Mouse (Mus musculus) gastrocnemius, adult 18-20 months (tissue): ENCODE results near the gene Babam2. TPM values are rescaled to one million over a fixed set of nuclear protein-coding genes. Genes with fewer than 3 reads are reported as not detected.
"Not testable (repeated sequence)": the region's sequence is repeated elsewhere in the genome, so short reads cannot be mapped to it uniquely, and the experiment has no call there.

Experiments
- DNase-seq: peaks from one replicate; pipeline ENCODE4 v3.0.0; 2021; ENCODE audit warnings: low spot score
- total RNA-seq, 2 experiments: library from RNA; stranded (reverse); gene quantifications; 2 replicates each; pipeline ENCODE4 v1.2.3; 2021

The Babam2 gene
- total RNA-seq, 2 experiments from 2014 or later, result 33.3 to 33.8 TPM

GRCm38 (mm10) chr5:31774976-31775375, 77.5 kb downstream of the Babam2 start:
- DNase-seq, result no peak

DNA sequence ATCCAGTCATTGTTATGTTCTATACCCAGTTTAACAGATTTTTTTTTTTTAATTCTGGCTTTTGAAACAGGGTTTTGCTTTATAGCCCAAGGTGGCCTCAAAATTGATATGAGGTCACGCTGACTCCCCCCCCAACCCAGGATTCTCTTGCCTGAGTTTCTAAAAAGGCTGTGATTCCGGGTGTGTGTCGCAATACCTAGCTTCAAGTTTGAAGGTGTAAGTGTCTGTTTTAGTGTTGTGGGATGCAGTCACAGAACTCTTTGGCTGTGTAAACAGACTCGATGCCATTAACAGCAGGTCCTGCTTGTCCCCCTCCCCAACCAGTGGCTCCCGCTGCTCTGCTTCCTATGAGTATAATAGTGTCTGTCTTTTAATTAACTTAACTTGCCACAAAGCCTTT, 84.1 kb downstream of the Babam2 start:
- no peak for DNase-seq

GRCm38 (mm10) chr5:31787201-31787600, 89.7 kb downstream of the Babam2 start:
- no peak for DNase-seq

GRCm38 (mm10) chr5:31787622-31788021, 90.1 kb downstream of the Babam2 start:
- no peak for DNase-seq

DNA sequence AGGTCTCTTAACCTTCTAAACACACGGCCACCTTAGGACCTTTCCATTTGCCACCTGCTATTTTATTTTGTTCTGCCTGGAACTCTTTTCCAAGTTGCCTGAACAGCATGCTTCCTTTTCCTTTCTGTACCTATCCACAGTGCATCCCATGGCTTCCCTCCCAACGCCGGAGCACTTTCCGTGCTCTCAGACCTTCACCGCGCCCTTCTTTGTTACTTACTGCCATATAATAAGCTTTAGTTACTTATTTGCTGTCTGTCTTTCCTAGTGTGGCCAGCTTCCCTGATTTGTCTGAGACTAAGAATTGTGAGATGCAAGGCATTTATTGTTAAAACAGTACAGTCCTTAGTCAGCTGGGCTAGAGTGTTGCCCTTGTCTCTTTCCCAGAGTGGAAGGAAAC, 94.9 kb downstream of the Babam2 start:
- DNase-seq, result no peak

DNA sequence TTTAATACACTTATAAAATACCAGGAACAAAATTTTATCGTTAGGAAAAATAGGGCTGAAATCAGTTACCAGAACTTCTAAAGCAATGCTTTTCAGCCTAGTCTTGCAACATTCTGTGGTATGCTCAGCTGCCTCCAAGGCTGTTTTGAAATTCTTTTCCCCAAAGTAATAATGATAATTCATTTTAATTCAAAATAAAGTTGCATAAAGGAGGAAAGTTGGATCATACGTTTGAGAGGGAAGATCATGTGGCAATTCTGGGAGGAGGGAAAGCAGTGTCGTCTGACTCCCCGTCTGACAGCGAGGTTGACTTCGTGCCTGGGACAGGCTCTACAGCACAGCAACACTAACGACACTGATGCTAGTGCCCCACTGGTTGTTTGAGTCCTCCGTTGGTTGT, 95.4 kb downstream of the Babam2 start:
- DNase-seq, result peak; percentile 43

GRCm38 (mm10) chr5:31795414-31795813, 97.9 kb downstream of the Babam2 start:
- no peak for DNase-seq

- DNase-seq, result no peak
These were observed 99.5 kb downstream of the Babam2 start for GRCm38 (mm10) chr5:31796979-31797378.

GRCm38 (mm10) chr5:31804211-31804610, 106.7 kb downstream of the Babam2 start:
- not testable (repeated sequence) for DNase-seq

DNA sequence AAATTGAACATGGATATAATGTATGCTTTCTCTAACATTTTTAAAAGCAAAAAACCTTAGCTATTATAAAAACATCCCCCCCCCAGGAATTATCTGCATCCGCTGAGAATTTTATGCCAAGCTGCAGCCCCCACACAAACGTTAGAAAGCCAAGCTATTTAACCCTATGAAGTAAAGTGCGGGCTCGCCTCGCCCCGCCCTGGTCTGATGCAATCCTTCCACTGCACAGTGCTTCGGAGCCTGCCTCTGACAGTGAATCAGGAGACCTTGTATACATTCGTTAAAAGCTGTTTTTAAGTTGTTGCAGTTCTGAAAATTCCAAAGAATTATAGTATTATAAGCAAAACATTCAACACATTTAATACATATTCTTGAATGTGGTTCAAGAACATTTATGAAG, 107.3 kb downstream of the Babam2 start:
- DNase-seq, result no peak

- DNase-seq, result no peak
These were observed 109.8 kb downstream of the Babam2 start for GRCm38 (mm10) chr5:31807312-31807711.

- DNase-seq, result peak; percentile 44
These were observed 110.8 kb downstream of the Babam2 start for GRCm38 (mm10) chr5:31808271-31808670.

- DNase-seq, result no peak
These were observed 113.5 kb downstream of the Babam2 start for GRCm38 (mm10) chr5:31810796-31811662.

DNA sequence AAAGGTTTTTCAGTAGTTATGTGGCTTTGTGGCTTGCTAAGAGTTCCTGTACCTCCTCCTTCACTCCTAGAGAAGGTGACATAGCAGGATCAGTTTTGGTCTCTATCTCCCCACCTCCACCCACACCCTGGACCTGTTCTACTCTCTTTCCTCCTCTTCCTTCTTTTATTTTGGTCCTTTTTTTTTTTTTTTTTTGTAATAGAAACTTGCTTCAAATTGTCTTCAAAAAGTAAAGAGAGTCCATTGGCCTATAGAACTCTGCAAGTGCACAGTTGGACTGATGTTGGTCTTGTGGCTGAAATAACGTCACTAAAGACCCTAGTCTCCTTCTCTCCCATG, 114.1 kb downstream of the Babam2 start:
- no peak for DNase-seq

DNA sequence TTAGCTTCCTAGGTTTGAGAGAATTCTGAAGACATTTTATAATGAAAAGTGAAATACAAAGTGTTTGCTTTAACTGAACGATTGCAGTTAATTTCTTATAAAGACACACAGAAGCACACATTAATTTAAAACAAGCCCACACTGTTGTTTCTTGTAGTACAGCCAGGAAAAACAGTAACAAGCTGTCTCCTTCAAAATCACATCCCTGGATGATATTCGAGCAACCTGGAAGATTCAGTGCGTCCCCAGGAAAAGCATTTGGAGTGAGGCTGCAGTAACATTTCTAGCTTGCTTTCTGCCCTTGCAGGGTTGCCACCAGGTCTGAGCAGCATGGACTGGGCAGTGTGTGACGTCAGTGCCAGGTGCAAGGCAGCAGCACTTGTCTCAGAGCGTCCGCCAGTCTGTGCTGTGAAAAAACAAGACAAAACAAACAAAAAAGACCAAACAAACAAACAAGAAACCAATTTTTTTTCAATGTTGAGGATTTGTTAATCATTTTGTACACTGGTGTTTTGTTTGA, 115.7 kb downstream of the Babam2 start:
- DNase-seq, result peak; percentile 10

- no peak for DNase-seq
These were observed 116.6 kb downstream of the Babam2 start for GRCm38 (mm10) chr5:31814068-31814467.

- no peak for DNase-seq
These were observed 117.6 kb downstream of the Babam2 start for GRCm38 (mm10) chr5:31815129-31815528.

DNA sequence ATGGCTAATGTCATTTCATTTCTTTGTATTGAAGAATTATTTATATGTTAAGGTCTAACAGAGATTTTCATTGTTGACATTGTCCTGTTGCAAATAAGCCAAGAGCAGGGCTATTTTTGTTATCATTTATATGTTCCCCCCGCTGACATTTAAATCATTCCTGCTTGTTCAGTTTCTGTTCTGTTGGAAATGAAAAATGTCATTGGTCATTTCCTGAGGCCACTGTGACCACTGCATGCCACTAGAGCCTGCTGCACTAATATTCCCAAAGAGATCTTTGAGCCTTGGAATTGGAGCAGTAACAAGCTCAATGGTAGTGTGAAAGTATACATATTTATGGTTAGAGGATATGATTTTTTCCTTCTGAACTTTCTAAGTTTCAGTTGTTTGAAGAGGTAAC, 118.6 kb downstream of the Babam2 start:
- no peak for DNase-seq

DNA sequence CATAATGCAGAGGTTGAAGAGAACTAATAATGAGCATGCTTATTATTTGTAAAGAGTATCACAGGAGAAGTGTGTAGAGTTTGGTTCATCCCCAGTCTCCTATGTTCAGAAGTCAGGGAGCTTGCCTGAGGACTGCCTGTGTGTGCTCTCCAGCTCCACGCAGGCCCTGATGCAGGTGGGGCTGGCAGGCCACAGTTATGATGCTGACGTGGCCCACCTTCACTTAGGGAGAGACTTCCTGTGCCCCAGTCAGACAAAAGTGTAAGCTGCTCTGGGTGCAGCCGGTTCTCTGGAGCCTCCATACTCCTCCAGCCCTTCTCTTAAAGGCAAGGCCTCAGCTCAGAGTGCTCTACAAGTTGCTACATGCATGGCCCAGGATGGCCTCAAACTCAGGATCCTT, 123.3 kb downstream of the Babam2 start:
- DNase-seq, result no peak

DNA sequence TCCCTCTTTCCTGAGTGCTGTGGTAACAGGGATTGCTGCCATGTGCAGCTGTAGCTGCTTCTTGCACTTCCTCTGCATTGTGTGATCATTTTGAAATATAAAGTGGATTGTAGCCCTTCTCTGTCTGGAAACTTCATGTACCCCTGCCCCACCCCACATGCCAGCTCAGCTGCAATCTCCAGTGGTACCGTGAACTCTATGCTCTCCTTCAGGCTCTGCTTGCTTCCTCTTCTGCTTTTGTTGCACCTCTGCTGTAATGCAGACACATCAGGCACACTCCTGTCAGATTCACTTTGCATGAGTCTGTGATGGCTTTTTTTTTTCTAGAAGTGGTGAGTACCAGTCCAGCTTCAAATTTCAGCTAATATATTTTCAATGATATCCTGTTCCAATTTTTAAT, 123.7 kb downstream of the Babam2 start:
- no peak for DNase-seq

GRCm38 (mm10) chr5:31823673-31824072, 126.2 kb downstream of the Babam2 start:
- DNase-seq, result no peak

GRCm38 (mm10) chr5:31824126-31824525, 126.6 kb downstream of the Babam2 start:
- no peak for DNase-seq

GRCm38 (mm10) chr5:31827304-31827703, 129.8 kb downstream of the Babam2 start:
- no peak for DNase-seq
